17 mouse cellular contexts compared by ENCODE assay signal in genomic region chr14:23095158-23096016, GRCm38 (mm10).
A peak's percentile ranks its signal among the peaks of the same experiment; 100 is the strongest.
DNase-seq lines count a peak whose midpoint lies in the region; ATAC-seq and TF ChIP-seq lines count a peak whose summit lies in the region.
"Had no signal": no experiment of that assay in that cellular context is flagged by ENCODE, and none has a peak within 500 bp of the region (broad histone marks: within the 10 kb centered on the region; RNA-seq: fewer than 3 reads in every experiment).

No protein-coding gene starts in this region.

- H3K27me3 ChIP-seq in hindbrain, embryonic 10.5 days (ENCODE audit: insufficient read depth, poor library complexity, severe bottlenecking), result no peaks in the 10 kb centered on the region
- no peaks in the 10 kb centered on the region for H3K27me3 ChIP-seq in kidney, postnatal 0 days (ENCODE audit: insufficient read depth, low read length)
- H3K27me3 ChIP-seq in midbrain, embryonic 16.5 days (ENCODE audit: control insufficient read depth, insufficient read depth, low read depth, low read length), result no peaks in the 10 kb centered on the region

- TF ChIP-seq CTCF in kidney, postnatal 0 days (IDR thresholded peaks at IDR 0.05; ENCODE audit: low read depth), result no peak

- no peak for ATAC-seq in kidney, postnatal 0 days (replicated peaks; ENCODE audit: low FRiP score, low read depth)
- peak; percentile 79 for ATAC-seq in midbrain, embryonic 16.5 days
- no peak for ATAC-seq in erythroid progenitor cell, adult 5-6 weeks (replicated peaks; ENCODE audit: low FRiP score, poor library complexity, severe bottlenecking)

- peak overlapping the region; percentile 17 for H3K27ac ChIP-seq in hindbrain, embryonic 10.5 days
- no peak overlapping the region for H3K27ac ChIP-seq in kidney, postnatal 0 days
- H3K27ac ChIP-seq in midbrain, embryonic 16.5 days (ENCODE audit: low read length), result peak overlapping the region; percentile 31; the same call in 1 of the 2 replicates
- H3K27ac ChIP-seq: gastrocnemius, adult 2 months; liver, embryonic 14.5 days; macrophage had no signal

- H3K9ac ChIP-seq in kidney, postnatal 0 days (ENCODE audit: low read depth, low read length), result no peak overlapping the region
- H3K9ac ChIP-seq in midbrain, embryonic 16.5 days (ENCODE audit: low read depth, low read length), result no peak overlapping the region
- H3K9ac ChIP-seq: liver, embryonic 14.5 days had no signal

- no peak overlapping the region for H3K4me3 ChIP-seq in hindbrain, embryonic 10.5 days
- H3K4me3 ChIP-seq in kidney, postnatal 0 days (replicated peaks; ENCODE audit: low read depth, low read length), result no peak overlapping the region
- H3K4me3 ChIP-seq in midbrain, embryonic 16.5 days (ENCODE audit: low read depth, low read length), result no peak overlapping the region
- H3K4me3 ChIP-seq: gastrocnemius, adult 2 months had no signal

- H3K9me3 ChIP-seq in hindbrain, embryonic 10.5 days, result no peaks in the 10 kb centered on the region
- no peaks in the 10 kb centered on the region for H3K9me3 ChIP-seq in kidney, postnatal 0 days (replicated peaks; ENCODE audit: low read length)
- no peaks in the 10 kb centered on the region for H3K9me3 ChIP-seq in midbrain, embryonic 16.5 days (replicated peaks; ENCODE audit: control insufficient read depth, low read length, poor library complexity, severe bottlenecking)
- H3K9me3 ChIP-seq: G1E had no signal

- peak overlapping the region; percentile 1; the same call in 1 of the 2 replicates for H3K4me2 ChIP-seq in kidney, postnatal 0 days (ENCODE audit: low read length)
- H3K4me2 ChIP-seq in midbrain, embryonic 16.5 days (ENCODE audit: low read length), result peak overlapping the region; percentile 29; the same call in 1 of the 2 replicates
- H3K4me2 ChIP-seq: heart, embryonic 11.5 days had no signal

- no peaks in the 10 kb centered on the region for H3K36me3 ChIP-seq in hindbrain, embryonic 10.5 days
- H3K36me3 ChIP-seq in kidney, postnatal 0 days (ENCODE audit: insufficient read depth, low read length), result no peaks in the 10 kb centered on the region
- H3K36me3 ChIP-seq in midbrain, embryonic 16.5 days (ENCODE audit: control insufficient read depth, insufficient read depth, low read length), result no peaks in the 10 kb centered on the region
- H3K36me3 ChIP-seq: G1E had no signal

- WGBS in hindbrain, embryonic 10.5 days, result 62% methylated on average over 10 of the region's 10 CpGs
- WGBS in kidney, postnatal 0 days, result 56% methylated on average over 10 of the region's 10 CpGs
- 29% methylated on average over 10 of the region's 10 CpGs for WGBS in midbrain, embryonic 16.5 days

- H3K4me1 ChIP-seq in hindbrain, embryonic 10.5 days (replicated peaks), result peaks cover 15% of the 10 kb centered on the region
- no peaks in the 10 kb centered on the region for H3K4me1 ChIP-seq in kidney, postnatal 0 days (replicated peaks; ENCODE audit: insufficient read depth, low read length)
- peaks cover 18% of the 10 kb centered on the region for H3K4me1 ChIP-seq in midbrain, embryonic 16.5 days (ENCODE audit: control insufficient read depth, insufficient read depth, low read length)

- DNase-seq in kidney, adult 8-10 months, result peak; percentile 31 to 42
- DNase-seq in kidney, postnatal 10 days, result no peak
- DNase-seq in hindbrain, embryonic 10.5 days (ENCODE audit: low spot score), result no peak
- DNase-seq in kidney, postnatal 0 days (ENCODE audit: low spot score), result peak; percentile 25
- no peak for DNase-seq in lung, postnatal 36 days
- no peak for DNase-seq in urinary bladder, adult 18-20 months (ENCODE audit: low spot score in 2 of 2)
- DNase-seq: adrenal gland, postnatal 25 days; cerebellum, adult 11 months; gastrocnemius, adult 2 months; layer of hippocampus, adult 9-11 months; left cerebral cortex, postnatal 4 days had no signal

Comparison
In these comparisons a context has a peak if more than half of its experiments do, and no peak if none do; other contexts are left out.
1. DNase-seq: peak in kidney, adult 8-10 months (2 of 2) and kidney, postnatal 0 days (single experiment); none in kidney, postnatal 10 days (single experiment), hindbrain, embryonic 10.5 days (single experiment), lung, postnatal 36 days (single experiment) and urinary bladder, adult 18-20 months (0 of 2).